Mouse (Mus musculus) left cerebral cortex, postnatal 4 days (tissue): ENCODE measurements at regions not wholly inside any gene's neighbourhood (a gene's known extent, or its start where the extent isn't known, plus 50 kb on each side); places are given as distances from the start of the nearest gene placed in this dataset.

Experiments
- DNase-seq: peaks from one replicate; pipeline ENCODE4 v3.0.0-alpha.2; 2022
- intact Hi-C: fragments of 180-260 bp; cut with DNase I; formaldehyde crosslinking; loops from one replicate; pipeline ENCODE4 v1.15.1; 2025

- DNase-seq = peak; percentile 66
- intact Hi-C loops = no loop called here
These were observed 105.1 kb upstream of the Zwint start for GRCm38 (mm10) chr10:72549564-72549963.

GRCm38 (mm10) chr10:72551561-72551960 is 103.1 kb upstream of the Zwint start:
- DNase-seq = no peak
- intact Hi-C loops = no loop called here

- intact Hi-C loops = no loop called here
These were observed 80.5 kb upstream of the Zwint start for GRCm38 (mm10) chr10:72573991-72574652.

GRCm38 (mm10) chr10:72577713-72578112 is 76.9 kb upstream of the Zwint start:
- no peak for DNase-seq
- intact Hi-C loops = no loop called here

More at GRCm38 (mm10) chr10:72573991-72574652, 80.5 kb upstream of the Zwint start:
- no peak for DNase-seq

GRCm38 (mm10) chr10:72578501-72578900 is 76.1 kb upstream of the Zwint start:
- DNase-seq = no peak

GRCm38 (mm10) chr10:72581311-72581710 is 73.3 kb upstream of the Zwint start:
- DNase-seq = no peak
- intact Hi-C loops = no loop called here

More at GRCm38 (mm10) chr10:72578501-72578900, 76.1 kb upstream of the Zwint start:
- intact Hi-C loops = no loop called here

- DNase-seq = no peak
- intact Hi-C loops = no loop called here
These were observed 66.1 kb upstream of the Zwint start for GRCm38 (mm10) chr10:72588561-72588960.

GRCm38 (mm10) chr10:72593049-72593448 is 61.6 kb upstream of the Zwint start:
- no peak for DNase-seq
- intact Hi-C loops = no loop called here
